Comparison of ENCODE assay signal across 26 mouse cellular contexts in genomic region chr1:189624756-189625155, GRCm38 (mm10).
A peak's percentile ranks its signal among the peaks of the same experiment; 100 is the strongest.
DNase-seq lines count a peak whose midpoint lies in the region; ATAC-seq lines count a peak whose summit lies in the region.
"Had no signal": no experiment of that assay in that cellular context is flagged by ENCODE, and none has a peak within 500 bp of the region (broad histone marks: within the 10 kb centered on the region; RNA-seq: fewer than 3 reads in every experiment).

No protein-coding gene starts in this region.

- ATAC-seq in kidney, embryonic 14.5 days (ENCODE audit: low FRiP score, low TSS enrichment) = no peak
- ATAC-seq in neural tube, embryonic 11.5 days (ENCODE audit: insufficient read depth, low FRiP score, low TSS enrichment) = peak; percentile 41; the same call in 1 of the 2 replicates
- no peak for ATAC-seq in neural tube, embryonic 15.5 days (ENCODE audit: low FRiP score)
- no peak for ATAC-seq in granulocyte monocyte progenitor cell, adult 5-6 weeks (replicated peaks; ENCODE audit: poor library complexity, severe bottlenecking)
- ATAC-seq: forebrain, embryonic 13.5 days; intestine, embryonic 16.5 days; liver, embryonic 12.5 days; liver, postnatal 0 days; midbrain, embryonic 15.5 days had no signal

- DNase-seq in adrenal gland, adult (ENCODE audit: inconsistent age in 2 of 2, low spot score in 1 of 2) = peak; percentile 14 to 62
- no peak for DNase-seq in adrenal gland, postnatal 4 days (ENCODE audit: low spot score in 2 of 2)
- DNase-seq in kidney, adult 11 months = peak; percentile 12
- DNase-seq in neural tube, embryonic 11.5 days (ENCODE audit: low spot score) = no peak
- no peak for DNase-seq in frontal cortex, postnatal 10 days (ENCODE audit: low spot score in 2 of 2)
- DNase-seq: cerebellum, adult 11 months; cerebellum, adult 9-11 months; gastrocnemius, postnatal 25 days; heart, adult 18-20 months; heart, postnatal 36 days; layer of hippocampus, postnatal 36 days; left cerebral cortex, postnatal 4 days; liver, postnatal 0 days; thymus, postnatal 4 days had no signal

- H3K27ac ChIP-seq in kidney, embryonic 14.5 days (ENCODE audit: low read depth, low read length) = no peak overlapping the region
- no peak overlapping the region for H3K27ac ChIP-seq in neural tube, embryonic 11.5 days (ENCODE audit: low read depth, low read length)
- H3K27ac ChIP-seq in neural tube, embryonic 15.5 days (replicated peaks) = no peak overlapping the region
- H3K27ac ChIP-seq: forebrain, embryonic 13.5 days; hindbrain, embryonic 13.5 days; liver, embryonic 12.5 days; macrophage; midbrain, embryonic 10.5 days; midbrain, embryonic 15.5 days had no signal

- no peaks in the 10 kb centered on the region for H3K4me1 ChIP-seq in kidney, embryonic 14.5 days (ENCODE audit: control insufficient read depth, insufficient read depth, low read length)
- H3K4me1 ChIP-seq in neural tube, embryonic 11.5 days (ENCODE audit: control insufficient read depth, insufficient read depth, low read length) = no peaks in the 10 kb centered on the region
- H3K4me1 ChIP-seq in neural tube, embryonic 15.5 days = no peaks in the 10 kb centered on the region
- H3K4me1 ChIP-seq: forebrain, embryonic 13.5 days; hindbrain, embryonic 13.5 days; liver, embryonic 12.5 days; midbrain, embryonic 10.5 days; midbrain, embryonic 15.5 days had no signal

- H3K4me2 ChIP-seq in kidney, embryonic 14.5 days (replicated peaks; ENCODE audit: low read depth, low read length) = no peak overlapping the region
- no peak overlapping the region for H3K4me2 ChIP-seq in neural tube, embryonic 11.5 days (ENCODE audit: low read depth)
- H3K4me2 ChIP-seq in neural tube, embryonic 15.5 days = no peak overlapping the region
- H3K4me2 ChIP-seq: forebrain, embryonic 13.5 days; heart, embryonic 11.5 days; hindbrain, embryonic 13.5 days; liver, embryonic 12.5 days; midbrain, embryonic 15.5 days had no signal

- no peaks in the 10 kb centered on the region for H3K27me3 ChIP-seq in kidney, embryonic 14.5 days (ENCODE audit: control insufficient read depth, insufficient read depth, low read length)
- H3K27me3 ChIP-seq in neural tube, embryonic 11.5 days (ENCODE audit: control insufficient read depth, insufficient read depth, low read length) = no peaks in the 10 kb centered on the region
- H3K27me3 ChIP-seq in neural tube, embryonic 15.5 days (replicated peaks) = no peaks in the 10 kb centered on the region
- H3K27me3 ChIP-seq: CH12.LX; forebrain, embryonic 13.5 days; hindbrain, embryonic 13.5 days; liver, embryonic 12.5 days; midbrain, embryonic 15.5 days had no signal

- H3K4me3 ChIP-seq in kidney, embryonic 14.5 days (ENCODE audit: low read length) = no peak overlapping the region
- no peak overlapping the region for H3K4me3 ChIP-seq in neural tube, embryonic 11.5 days (ENCODE audit: low read depth, low read length)
- no peak overlapping the region for H3K4me3 ChIP-seq in neural tube, embryonic 15.5 days (replicated peaks)
- H3K4me3 ChIP-seq: forebrain, embryonic 13.5 days; hindbrain, embryonic 13.5 days; liver, embryonic 12.5 days; midbrain, embryonic 10.5 days; midbrain, embryonic 15.5 days had no signal

- H3K9me3 ChIP-seq in kidney, embryonic 14.5 days (ENCODE audit: control insufficient read depth, low read length) = no peaks in the 10 kb centered on the region
- no peaks in the 10 kb centered on the region for H3K9me3 ChIP-seq in neural tube, embryonic 11.5 days (ENCODE audit: control insufficient read depth, low read length)
- no peaks in the 10 kb centered on the region for H3K9me3 ChIP-seq in neural tube, embryonic 15.5 days (replicated peaks)
- H3K9me3 ChIP-seq: forebrain, embryonic 13.5 days; hindbrain, embryonic 13.5 days; liver, embryonic 12.5 days; midbrain, embryonic 15.5 days had no signal

- WGBS in kidney, embryonic 14.5 days = 41% methylated on average over 7 of the region's 7 CpGs
- WGBS in neural tube, embryonic 11.5 days = 52% methylated on average over 7 of the region's 7 CpGs
- WGBS in neural tube, embryonic 15.5 days = 21% methylated on average over 7 of the region's 7 CpGs

- no peak overlapping the region for H3K9ac ChIP-seq in kidney, embryonic 14.5 days (ENCODE audit: low read depth, low read length)
- H3K9ac ChIP-seq in neural tube, embryonic 11.5 days (ENCODE audit: low read length) = no peak overlapping the region
- no peak overlapping the region for H3K9ac ChIP-seq in neural tube, embryonic 15.5 days (replicated peaks)
- H3K9ac ChIP-seq: forebrain, embryonic 13.5 days; hindbrain, embryonic 13.5 days; liver, embryonic 12.5 days; liver, postnatal 0 days; midbrain, embryonic 15.5 days had no signal

- H3K36me3 ChIP-seq in kidney, embryonic 14.5 days (ENCODE audit: control insufficient read depth, insufficient read depth, low read length) = no peaks in the 10 kb centered on the region
- no peaks in the 10 kb centered on the region for H3K36me3 ChIP-seq in neural tube, embryonic 11.5 days (ENCODE audit: control insufficient read depth, insufficient read depth, low read length)
- H3K36me3 ChIP-seq in neural tube, embryonic 15.5 days = no peaks in the 10 kb centered on the region
- H3K36me3 ChIP-seq: hindbrain, embryonic 13.5 days; liver, embryonic 12.5 days; midbrain, embryonic 10.5 days; midbrain, embryonic 15.5 days had no signal

Comparison
In these comparisons a context has a peak if more than half of its experiments do, and no peak if none do; other contexts are left out.
1. DNase-seq: peak in adrenal gland, adult (2 of 2) and kidney, adult 11 months (single experiment); none in adrenal gland, postnatal 4 days (0 of 2), neural tube, embryonic 11.5 days (single experiment) and frontal cortex, postnatal 10 days (0 of 2).